Mouse (Mus musculus) lung, embryonic 16.5 days (tissue): ENCODE measurements around the gene Slc7a7. TPM values are rescaled to one million over a fixed set of nuclear protein-coding genes. Genes with fewer than 3 reads are reported as not detected.
"Not testable (repeated sequence)": the region's sequence is repeated elsewhere in the genome, so short reads cannot be mapped to it uniquely, and the experiment has no call there.

Source experiments
- ATAC-seq: fragments of 200-750 bp; cut with Nextera tagmentation; 2 replicates; pipeline ENCODE4 v1.8.0; 2017; ENCODE audit warnings: low read depth, mild to moderate bottlenecking, moderate library complexity
- H3K27ac ChIP-seq: fragments of 300-500 bp; sonication (generic); 2 replicates; pipeline ENCODE4 v1.5.1; 2014; ENCODE audit warnings: mild to moderate bottlenecking, control low read depth, low read length
- H3K27me3 ChIP-seq: fragments of 300-500 bp; sonication (generic); 2 replicates; pipeline ENCODE4 v1.6.1; 2014; ENCODE audit warnings: low read depth, low read length, mixed read lengths; ENCODE audit not compliant: control insufficient read depth, insufficient read depth
- H3K36me3 ChIP-seq: fragments of 300-500 bp; sonication (generic); 2 replicates; pipeline ENCODE4 v1.6.1; 2014; ENCODE audit warnings: low read length; ENCODE audit not compliant: control insufficient read depth, insufficient read depth
- H3K4me1 ChIP-seq: fragments of 300-500 bp; sonication (generic); replicated peaks from 2 replicates; pipeline ENCODE4 v1.6.1; 2014; ENCODE audit warnings: low read length, mixed read lengths; ENCODE audit not compliant: control insufficient read depth, insufficient read depth
- H3K4me2 ChIP-seq: fragments of 300-500 bp; sonication (generic); 2 replicates; pipeline ENCODE4 v1.6.1; 2014; ENCODE audit warnings: low read depth, low read length, control low read depth
- H3K4me3 ChIP-seq: fragments of 300-500 bp; sonication (generic); 2 replicates; pipeline ENCODE4 v1.5.1; 2014; ENCODE audit warnings: mild to moderate bottlenecking, low read length, control low read depth
- H3K9ac ChIP-seq: fragments of 300-500 bp; sonication (generic); 2 replicates; pipeline ENCODE4 v1.6.1; 2014; ENCODE audit warnings: low read length, control low read depth
- H3K9me3 ChIP-seq: fragments of 300-500 bp; sonication (generic); 2 replicates; pipeline ENCODE4 v1.6.1; 2016; ENCODE audit warnings: low read length; ENCODE audit not compliant: control insufficient read depth
- WGBS: fragments of 180-500 bp; shearing (Covaris S2); extraction: QIAGEN DNeasy Blood & Tissue Kit; methylation state at CpG from one replicate; pipeline ENCODE4 v1.1.7; 2014; 5-methylcytosine and 5-hydroxymethylcytosine counted together
- polyA plus RNA-seq: library from polyadenylated mRNA; unstranded; fragments of >200 nt; fragmentation: Nextera tagmentation; extraction: Ambion mirVana; gene quantifications from 2 replicates; pipeline ENCODE4 v1.2.1, GENCODE M21; 2015

Slc7a7 gene
- polyA plus RNA-seq, 1 experiment from 2014 or later: 14.2 TPM

DNA sequence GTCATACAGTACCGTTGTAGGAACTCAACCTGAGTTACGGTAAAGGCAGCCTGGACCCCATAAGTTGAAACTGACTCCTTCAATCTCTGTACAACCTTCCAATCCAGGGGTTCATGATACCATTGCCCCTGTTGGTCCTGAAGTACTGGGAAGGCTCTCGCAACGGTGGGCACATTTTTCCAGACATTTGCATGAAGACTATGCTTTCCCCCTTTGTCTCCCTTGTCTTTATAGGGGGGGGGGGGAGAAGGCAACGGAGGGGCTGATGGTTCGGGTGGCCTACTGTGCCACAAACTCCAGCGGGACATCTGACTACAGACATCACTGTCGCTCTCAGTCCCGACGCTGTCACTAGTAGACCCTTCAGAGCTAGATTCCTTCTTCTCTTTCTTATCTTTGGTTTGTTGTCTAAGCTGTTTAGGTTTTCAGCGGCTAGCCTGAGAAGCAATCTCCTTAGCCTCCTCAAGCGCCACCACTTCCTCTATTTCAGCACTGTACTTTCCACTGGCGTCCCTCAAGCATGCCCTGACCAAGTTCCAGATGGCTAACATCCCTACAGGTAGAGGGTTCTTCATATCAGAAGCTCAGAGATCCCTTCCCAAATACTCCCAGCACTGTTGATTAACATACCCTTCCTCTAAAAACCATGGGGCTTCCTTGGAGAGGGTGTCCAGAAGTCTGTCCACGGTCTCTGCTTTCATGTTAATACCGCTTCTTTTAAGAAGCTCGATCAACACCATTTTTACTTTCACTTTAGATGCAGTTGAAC lies 66.6 kb downstream of the Slc7a7 start:
- H3K27ac ChIP-seq, H3K4me1 ChIP-seq, ATAC-seq, H3K36me3 ChIP-seq, H3K4me2 ChIP-seq, H3K9ac ChIP-seq, H3K27me3 ChIP-seq, H3K9me3 ChIP-seq, H3K4me3 ChIP-seq: not testable (repeated sequence)
- 83% methylated on average over 16 of the region's 16 CpGs for WGBS

DNA sequence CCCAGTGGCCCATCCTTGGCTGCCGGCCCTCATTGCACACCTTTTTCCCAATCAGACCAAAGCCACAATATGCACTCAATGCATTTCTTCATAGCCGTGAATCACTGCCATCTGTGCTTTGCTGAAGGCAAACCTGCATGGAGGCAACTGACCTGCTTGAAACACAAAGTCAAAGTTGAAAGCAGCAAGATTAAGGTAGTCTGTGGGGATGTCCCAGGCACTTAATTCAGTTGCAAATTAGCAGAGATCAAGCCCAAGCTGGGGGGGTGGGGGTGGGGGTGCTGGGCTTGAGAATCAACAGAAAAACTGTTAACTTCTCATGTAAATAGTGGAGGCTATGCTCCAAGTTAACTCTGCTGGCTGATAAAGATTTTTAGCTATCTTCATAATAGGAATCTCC lies 75.8 kb downstream of the Slc7a7 start:
- H3K27me3 ChIP-seq, H3K36me3 ChIP-seq, H3K4me3 ChIP-seq, H3K4me2 ChIP-seq, H3K9ac ChIP-seq, H3K27ac ChIP-seq, ATAC-seq, H3K9me3 ChIP-seq, H3K4me1 ChIP-seq: not testable (repeated sequence)
- 27% methylated on average over 2 of the region's 2 CpGs for WGBS

DNA sequence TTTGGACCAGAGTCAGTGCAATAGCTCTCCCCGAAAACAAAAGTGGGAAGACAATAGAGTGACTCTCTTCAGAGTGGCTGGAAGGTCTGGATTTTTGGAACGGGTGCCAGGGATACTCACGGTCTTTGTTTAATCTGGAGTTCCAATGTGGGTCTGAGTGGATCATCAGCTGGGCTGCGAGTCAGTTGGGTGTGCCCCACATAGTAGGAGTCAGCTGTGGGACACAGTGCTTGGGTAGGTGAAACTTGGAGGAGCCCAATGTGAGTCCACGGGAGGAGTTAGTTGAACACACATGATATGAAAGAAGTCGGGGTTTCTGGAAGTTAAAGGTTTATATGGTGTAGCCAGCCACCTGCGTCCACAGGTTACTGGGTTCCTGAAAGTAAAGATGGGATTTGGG lies 76.7 kb downstream of the Slc7a7 start:
- Histone ChIP-seq H3K4me3 (no peak overlapping the region), H3K27me3 (no peaks in the 10 kb centered on the region), H3K4me2 (no peak overlapping the region), H3K9me3 (no peaks in the 10 kb centered on the region), H3K36me3 (no peaks in the 10 kb centered on the region), H3K4me1 (no peaks in the 10 kb centered on the region), H3K9ac (no peak overlapping the region), H3K27ac (no peak overlapping the region)
- ATAC-seq: no peak
- 59% methylated on average over 7 of the region's 7 CpGs for WGBS

DNA sequence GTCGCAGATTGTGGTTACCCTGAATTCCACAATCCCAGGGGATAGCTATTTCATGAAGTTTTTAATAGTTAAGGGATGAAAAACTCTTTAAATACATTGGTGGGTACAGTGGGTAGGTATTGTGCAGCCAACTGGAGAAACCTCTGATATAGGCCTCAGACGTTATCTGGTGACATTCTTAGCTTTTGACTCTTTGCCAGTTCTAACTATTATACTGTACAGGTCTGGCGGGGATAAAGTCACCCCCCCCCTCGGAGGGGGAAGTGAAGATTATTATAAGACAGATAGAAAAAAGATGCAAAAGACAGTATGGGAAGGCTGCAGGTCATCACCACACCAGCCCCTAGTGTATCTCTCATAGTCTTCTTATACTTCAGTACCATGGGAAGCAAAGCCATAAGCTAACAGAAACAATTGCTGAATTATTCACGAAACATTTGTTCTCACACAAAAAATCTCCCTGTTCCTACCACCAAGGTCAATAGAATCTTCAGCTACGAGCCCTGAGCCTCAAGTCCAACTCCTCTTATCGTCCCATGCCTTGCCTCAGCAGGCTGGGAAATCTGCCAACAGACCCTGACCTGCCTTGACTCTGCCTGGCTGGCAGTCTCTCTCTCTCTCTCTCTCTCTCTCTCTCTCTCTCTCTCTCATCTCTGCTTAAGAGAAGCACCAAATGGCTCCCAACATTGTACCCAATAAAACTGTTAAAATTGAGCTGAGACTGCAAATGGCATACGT lies 84.0 kb downstream of the Slc7a7 start:
- H3K9me3 ChIP-seq: no peaks in the 10 kb centered on the region
- no peaks in the 10 kb centered on the region for H3K36me3 ChIP-seq
- no peak overlapping the region for H3K4me3 ChIP-seq
- no peak overlapping the region for H3K27ac ChIP-seq
- WGBS: 39% methylated on average over 8 of the region's 8 CpGs
- H3K27me3 ChIP-seq: no peaks in the 10 kb centered on the region
- H3K9ac ChIP-seq: no peak overlapping the region
- ATAC-seq: peak; percentile 61; the same call in 1 of the 2 replicates
- no peaks in the 10 kb centered on the region for H3K4me1 ChIP-seq
- H3K4me2 ChIP-seq: no peak overlapping the region

DNA sequence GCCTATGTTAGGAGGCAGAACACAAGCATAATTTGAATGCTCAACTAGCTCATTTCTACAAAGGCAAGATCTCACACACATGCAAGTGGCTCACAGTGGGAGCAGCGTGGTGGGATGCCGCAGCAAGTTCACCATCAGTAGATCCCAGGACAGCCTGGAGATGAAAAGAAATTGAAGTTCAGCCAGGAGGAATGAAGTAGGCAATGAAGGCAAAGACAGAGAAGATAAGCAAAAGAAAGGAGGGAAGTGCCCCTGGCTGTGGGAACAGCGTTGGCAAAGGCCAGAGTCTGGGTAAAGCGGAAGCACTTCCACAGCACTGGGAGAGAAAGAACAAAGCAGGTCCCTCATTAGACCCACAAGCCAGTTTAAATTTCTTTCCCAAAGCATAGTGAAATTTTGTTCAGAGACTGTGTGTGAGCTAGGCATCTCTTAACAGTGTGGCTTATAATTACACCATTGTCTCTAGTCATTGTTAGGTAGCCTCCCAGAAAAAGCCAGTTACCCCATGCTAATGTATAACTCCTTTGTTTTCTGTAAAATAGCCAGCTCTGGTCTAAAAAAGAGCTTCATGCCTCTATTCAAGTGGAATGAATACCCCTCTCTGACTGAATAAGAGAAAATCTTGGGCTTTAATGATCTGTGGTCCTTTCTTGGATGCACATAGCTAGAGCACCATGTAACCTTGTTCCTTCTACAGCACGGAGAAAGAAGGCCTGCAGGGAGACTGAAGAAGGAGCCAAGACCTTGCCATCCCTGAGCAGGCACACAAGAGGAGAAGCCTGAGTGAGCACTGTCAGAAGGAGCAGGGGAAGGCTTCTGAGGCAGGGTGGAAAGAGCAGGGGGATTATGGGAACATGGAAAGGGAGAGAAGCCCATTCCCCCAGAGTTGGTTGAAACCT lies 85.2 kb downstream of the Slc7a7 start:
- WGBS: 79% methylated on average over 5 of the region's 5 CpGs
- H3K4me2 ChIP-seq: no peak overlapping the region
- H3K9me3 ChIP-seq: no peaks in the 10 kb centered on the region
- no peaks in the 10 kb centered on the region for H3K27me3 ChIP-seq
- H3K9ac ChIP-seq: no peak overlapping the region
- no peaks in the 10 kb centered on the region for H3K4me1 ChIP-seq
- no peak overlapping the region for H3K27ac ChIP-seq
- H3K36me3 ChIP-seq: no peaks in the 10 kb centered on the region
- H3K4me3 ChIP-seq: no peak overlapping the region
- ATAC-seq: no peak

DNA sequence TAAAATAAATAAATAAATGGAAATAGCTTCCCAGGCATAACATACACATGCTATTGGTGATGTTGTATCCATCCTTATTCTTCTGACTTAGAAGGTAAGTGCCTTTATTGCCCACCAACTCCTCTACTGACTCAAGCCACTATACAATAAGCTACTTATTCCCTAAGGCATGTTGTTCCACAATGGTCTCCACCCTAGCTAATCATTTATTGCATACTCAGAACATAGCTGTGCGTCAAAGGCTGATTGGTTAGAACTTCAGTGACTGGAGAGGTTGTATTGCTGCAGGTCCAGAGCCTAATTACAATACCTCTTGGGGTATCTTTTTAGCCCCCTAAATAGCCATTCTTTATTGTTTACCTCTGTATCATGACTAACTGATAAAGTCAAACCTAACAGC lies 86.4 kb downstream of the Slc7a7 start:
- 82% methylated on average over 1 of the region's 1 CpGs for WGBS

DNA sequence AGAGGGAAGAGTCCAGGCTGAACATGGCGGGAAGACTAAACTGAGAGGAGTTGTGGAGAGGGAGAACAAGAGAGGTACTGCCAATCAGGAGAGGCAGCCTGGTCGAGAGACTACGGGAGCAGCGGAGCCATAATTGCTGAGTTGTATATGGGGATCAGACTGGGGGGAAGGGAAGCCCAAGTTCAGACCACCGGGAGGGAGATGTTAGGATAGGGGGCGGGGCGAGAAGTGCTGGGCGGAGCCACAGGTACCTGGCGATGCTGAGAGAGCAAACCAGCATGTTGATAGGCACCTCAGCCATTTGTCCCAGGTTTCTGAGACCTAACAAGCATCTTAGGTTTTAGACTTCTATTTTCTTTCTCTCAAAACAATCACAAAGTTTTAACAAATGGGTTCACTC lies 88.4 kb downstream of the Slc7a7 start:
- Histone ChIP-seq H3K36me3 (no peaks in the 10 kb centered on the region), H3K4me1 (no peaks in the 10 kb centered on the region), H3K9ac (no peak overlapping the region), H3K4me3 (no peak overlapping the region), H3K4me2 (no peak overlapping the region), H3K9me3 (no peaks in the 10 kb centered on the region), H3K27me3 (no peaks in the 10 kb centered on the region), H3K27ac (no peak overlapping the region)
- WGBS: 29% methylated on average over 9 of the region's 9 CpGs
- ATAC-seq: no peak

More for the DNA sequence above, 86.4 kb downstream of the Slc7a7 start:
- H3K9me3 ChIP-seq: no peaks in the 10 kb centered on the region
- no peaks in the 10 kb centered on the region for H3K4me1 ChIP-seq
- H3K36me3 ChIP-seq: no peaks in the 10 kb centered on the region
- ATAC-seq: no peak
- H3K27ac ChIP-seq: no peak overlapping the region
- no peak overlapping the region for H3K4me2 ChIP-seq
- H3K27me3 ChIP-seq: no peaks in the 10 kb centered on the region
- H3K4me3 ChIP-seq: no peak overlapping the region
- no peak overlapping the region for H3K9ac ChIP-seq

DNA sequence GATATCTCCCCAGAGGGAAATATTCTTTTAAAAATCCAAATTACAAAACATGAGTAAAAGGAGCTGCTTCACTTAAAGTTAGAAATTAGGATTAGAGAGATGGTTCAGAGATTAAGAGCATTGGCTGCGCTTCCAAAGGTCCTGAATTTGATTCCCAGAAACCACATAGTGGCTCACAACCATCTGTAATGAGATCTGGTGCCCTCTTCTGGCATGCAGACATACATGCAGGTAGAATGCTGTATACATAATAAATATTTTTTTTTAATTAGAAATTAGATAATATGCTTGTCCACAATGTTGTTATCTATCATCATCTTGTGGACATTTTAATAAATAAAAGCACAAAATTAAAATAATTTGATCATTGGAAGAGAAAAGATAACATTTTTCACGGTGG lies 89.0 kb downstream of the Slc7a7 start:
- ATAC-seq: no peak
- Histone ChIP-seq H3K4me2 (no peak overlapping the region), H3K36me3 (no peaks in the 10 kb centered on the region), H3K27me3 (no peaks in the 10 kb centered on the region), H3K4me3 (no peak overlapping the region), H3K9ac (no peak overlapping the region), H3K9me3 (no peaks in the 10 kb centered on the region), H3K27ac (no peak overlapping the region), H3K4me1 (no peaks in the 10 kb centered on the region)
- 75% methylated on average over 2 of the region's 2 CpGs for WGBS

DNA sequence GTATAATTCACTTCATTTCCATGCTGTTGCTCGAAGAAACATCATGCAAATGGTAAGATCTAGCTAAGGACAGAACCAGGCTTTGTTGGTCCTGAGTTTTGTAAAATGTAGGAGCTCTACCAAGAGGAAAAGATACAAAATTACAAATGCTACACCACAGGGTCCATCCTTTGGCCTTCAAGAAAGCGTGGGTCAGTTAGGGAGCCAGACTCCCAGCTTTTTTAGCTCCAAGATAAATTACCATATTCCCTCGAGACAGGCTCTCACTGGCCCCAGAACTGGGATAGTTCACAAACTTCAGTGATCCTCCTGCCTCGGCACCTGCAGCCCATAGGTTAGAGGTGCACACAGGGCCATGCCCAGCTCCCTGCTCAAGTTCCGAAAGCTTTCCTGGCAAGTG lies 93.1 kb downstream of the Slc7a7 start:
- H3K9me3 ChIP-seq: no peaks in the 10 kb centered on the region
- no peak overlapping the region for H3K4me3 ChIP-seq
- H3K36me3 ChIP-seq: no peaks in the 10 kb centered on the region
- H3K9ac ChIP-seq: no peak overlapping the region
- H3K27ac ChIP-seq: no peak overlapping the region
- 75% methylated on average over 5 of the region's 5 CpGs for WGBS
- no peak for ATAC-seq
- no peaks in the 10 kb centered on the region for H3K4me1 ChIP-seq
- H3K27me3 ChIP-seq: no peaks in the 10 kb centered on the region
- no peak overlapping the region for H3K4me2 ChIP-seq
